Mouse (Mus musculus): ENCODE data around the gene 4933402J07Rik. TPM values are rescaled to one million over a fixed set of nuclear protein-coding genes. Genes with fewer than 3 reads are reported as not detected.

Gene 4933402J07Rik
- polyA plus RNA-seq (2012; rRNA removed; ENCODE audit: low replicate concordance): not detected in 2 replicates

DNA sequence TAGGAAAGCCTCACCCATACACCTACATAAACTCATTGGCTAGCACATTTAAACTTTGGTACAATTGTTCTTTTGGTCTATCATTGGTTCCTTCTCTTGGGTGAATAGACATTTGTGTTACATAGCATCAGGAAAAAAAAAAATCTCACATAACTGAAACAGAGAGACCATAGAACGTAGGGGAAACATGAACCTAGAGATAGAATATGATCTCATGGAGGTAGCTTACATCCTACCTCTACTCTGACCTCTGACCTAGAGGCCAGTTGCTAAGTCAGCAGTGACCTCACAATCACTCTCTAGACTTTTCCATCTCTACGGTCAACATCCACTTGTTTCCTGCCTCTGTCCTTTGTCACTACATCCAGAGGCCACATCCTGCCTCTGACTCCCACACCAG, at the start of gene 4933402J07Rik:
Gene 4933402J07Rik (plus strand): TSS at position 301 of the 400 bp plus-strand sequence.

Other genes starting within 250 kb of the 4933402J07Rik start
- not detected in 2 replicates for gene Cbln1, start 91.2 kb upstream of the 4933402J07Rik start, polyA plus RNA-seq (2012; rRNA removed; ENCODE audit: low replicate concordance)